Mouse (Mus musculus): Measurements from ENCODE around the gene Ccdc69. TPM values are rescaled to one million over a fixed set of nuclear protein-coding genes. Genes with fewer than 3 reads are reported as not detected.

Ccdc69 gene
- total and polyA plus RNA-seq, 3 experiments = 0.31 to 0.42 TPM; not detected in 1

GRCm38 (mm10) chr11:55016758-55017157 is 61.2 kb downstream of the Ccdc69 start:
- Histone ChIP-seq H3K4me1 (ENCODE audit: control insufficient read depth in 1 of 2, insufficient read depth in 2 of 2, low read length in 2 of 2) (no peaks in the 10 kb centered on the region), H3K27me3 (ENCODE audit: control insufficient read depth in 1 of 2, insufficient read depth in 2 of 2, low read length in 2 of 2) (no peaks in the 10 kb centered on the region), H3K36me3 (ENCODE audit: control insufficient read depth in 1 of 2, insufficient read depth in 2 of 2, low read length in 2 of 2) (no peaks in the 10 kb centered on the region), H3K27ac (ENCODE audit: control insufficient read depth, low read depth, low read length) (no peak overlapping the region), H3K79me2 (ENCODE audit: control insufficient read depth, insufficient read depth, low read length, poor library complexity) (no peaks in the 10 kb centered on the region), H3K9me3 (replicated peaks; ENCODE audit: insufficient read depth, low read length) (no peaks in the 10 kb centered on the region), H3K9ac (ENCODE audit: control insufficient read depth, low read depth, low read length, poor library complexity, severe bottlenecking) (no peak overlapping the region), H3K4me3 (ENCODE audit: control insufficient read depth in 1 of 2, insufficient read depth in 1 of 2, low read depth in 2 of 2, low read length in 2 of 2) (no peak overlapping the region)
- no peak for TF ChIP-seq JUND (IDR thresholded peaks at IDR 0.05; ENCODE audit: low read depth, low read length)
- DNase-seq (ENCODE audit: low read depth, low spot score) = no peak

- Histone ChIP-seq H3K4me1 (ENCODE audit: control insufficient read depth in 1 of 2, insufficient read depth in 2 of 2, low read length in 2 of 2) (no peaks in the 10 kb centered on the region), H3K79me2 (ENCODE audit: control insufficient read depth, insufficient read depth, low read length, poor library complexity) (no peaks in the 10 kb centered on the region), H3K9ac (ENCODE audit: control insufficient read depth, low read depth, low read length, poor library complexity, severe bottlenecking) (no peak overlapping the region), H3K27ac (ENCODE audit: control insufficient read depth, low read depth, low read length) (no peak overlapping the region), H3K4me3 (ENCODE audit: control insufficient read depth in 1 of 2, insufficient read depth in 1 of 2, low read depth in 2 of 2, low read length in 2 of 2) (no peak overlapping the region), H3K27me3 (ENCODE audit: control insufficient read depth in 1 of 2, insufficient read depth in 2 of 2, low read length in 2 of 2) (no peaks in the 10 kb centered on the region), H3K36me3 (ENCODE audit: control insufficient read depth in 1 of 2, insufficient read depth in 2 of 2, low read length in 2 of 2) (no peaks in the 10 kb centered on the region), H3K9me3 (replicated peaks; ENCODE audit: insufficient read depth, low read length) (no peaks in the 10 kb centered on the region)
- DNase-seq (ENCODE audit: low read depth, low spot score) = no peak
- TF ChIP-seq TCF12 (IDR thresholded peaks at IDR 0.05; ENCODE audit: low read depth, low read length) = no peak
- no peak for TF ChIP-seq E2F4 (IDR thresholded peaks at IDR 0.05; ENCODE audit: borderline replicate concordance, low read depth, low read length)
- no peak for TF ChIP-seq MAFK (IDR thresholded peaks at IDR 0.05; ENCODE audit: borderline replicate concordance, low read depth, low read length)
- TF ChIP-seq ZMIZ1 (IDR thresholded peaks at IDR 0.05; ENCODE audit: low read depth, low read length) = no peak
- TF ChIP-seq BHLHE40 (IDR thresholded peaks at IDR 0.05; ENCODE audit: borderline replicate concordance, low read depth, low read length) = no peak
- TF ChIP-seq CHD2 (IDR thresholded peaks at IDR 0.05; ENCODE audit: low read length) = no peak
- TF ChIP-seq MAX (IDR thresholded peaks at IDR 0.05; ENCODE audit: low read length) = no peak
- no peak for TF ChIP-seq POLR2AphosphoS2 (IDR thresholded peaks at IDR 0.05; ENCODE audit: low read length)
- no peak for TF ChIP-seq JUND (IDR thresholded peaks at IDR 0.05; ENCODE audit: low read depth, low read length)
- TF ChIP-seq ZKSCAN1 (IDR thresholded peaks at IDR 0.05; ENCODE audit: low read depth, low read length) = no peak
- TF ChIP-seq ETS1 (IDR thresholded peaks at IDR 0.05; ENCODE audit: low read depth, low read length) = no peak
- no peak for TF ChIP-seq SMC3 (IDR thresholded peaks at IDR 0.05; ENCODE audit: low read depth, low read length)
- TF ChIP-seq ZNF384 (IDR thresholded peaks at IDR 0.05; ENCODE audit: low read depth, low read length) = no peak
- no peak for TF ChIP-seq UBTF (IDR thresholded peaks at IDR 0.05; ENCODE audit: borderline replicate concordance, insufficient read depth, low read depth, low read length)
- no peak for TF ChIP-seq TAL1 (IDR thresholded peaks at IDR 0.05; ENCODE audit: low read length)
- no peak for TF ChIP-seq MXI1 (IDR thresholded peaks at IDR 0.05; ENCODE audit: low read depth, low read length)
These were observed 62.1 kb downstream of the Ccdc69 start for GRCm38 (mm10) chr11:55015831-55016241.

- TF ChIP-seq MYB (IDR thresholded peaks at IDR 0.05; ENCODE audit: low read depth, low read length) (no peak), RCOR1 (IDR thresholded peaks at IDR 0.05; ENCODE audit: low read depth, low read length) (no peak), CTCF (IDR thresholded peaks at IDR 0.05 in 2 of 3, conservative IDR thresholded peaks at IDR 0.05 in 1 of 3; ENCODE audit: control insufficient read depth in 1 of 3, insufficient read depth in 1 of 3, low read depth in 2 of 3, low read length in 3 of 3, poor library complexity in 1 of 3, severe bottlenecking in 1 of 3) (no peak), MAFK (IDR thresholded peaks at IDR 0.05; ENCODE audit: borderline replicate concordance, low read depth, low read length) (no peak), E2F4 (IDR thresholded peaks at IDR 0.05; ENCODE audit: borderline replicate concordance, low read depth, low read length) (no peak), POLR2AphosphoS2 (IDR thresholded peaks at IDR 0.05; ENCODE audit: low read length) (no peak), EP300 (IDR thresholded peaks at IDR 0.05; ENCODE audit: low read depth in 1 of 2, low read length in 2 of 2) (no peak), MAX (IDR thresholded peaks at IDR 0.05; ENCODE audit: low read length) (no peak)
- no peak for DNase-seq (ENCODE audit: low read depth, low spot score)
- H3K27me3 ChIP-seq (ENCODE audit: control insufficient read depth in 1 of 2, insufficient read depth in 2 of 2, low read length in 2 of 2) = no peaks in the 10 kb centered on the region
- H3K9ac ChIP-seq (ENCODE audit: control insufficient read depth, low read depth, low read length, poor library complexity, severe bottlenecking) = no peak overlapping the region
- no peaks in the 10 kb centered on the region for H3K79me2 ChIP-seq (ENCODE audit: control insufficient read depth, insufficient read depth, low read length, poor library complexity)
- no peak overlapping the region for H3K27ac ChIP-seq (ENCODE audit: control insufficient read depth, low read depth, low read length)
- H3K36me3 ChIP-seq (ENCODE audit: control insufficient read depth in 1 of 2, insufficient read depth in 2 of 2, low read length in 2 of 2) = no peaks in the 10 kb centered on the region
- H3K4me3 ChIP-seq (ENCODE audit: control insufficient read depth in 1 of 2, insufficient read depth in 1 of 2, low read depth in 2 of 2, low read length in 2 of 2) = no peak overlapping the region
- H3K9me3 ChIP-seq (replicated peaks; ENCODE audit: insufficient read depth, low read length) = no peaks in the 10 kb centered on the region
- no peaks in the 10 kb centered on the region for H3K4me1 ChIP-seq (ENCODE audit: control insufficient read depth in 1 of 2, insufficient read depth in 2 of 2, low read length in 2 of 2)
These were observed 62.7 kb downstream of the Ccdc69 start for GRCm38 (mm10) chr11:55015264-55015663.

Data from MEL (cell line).